Mouse (Mus musculus) left cerebral cortex, adult 9 months (tissue): Measurements from ENCODE around the gene Ttc6.

ENCODE experiments used
- DNase-seq, 2 experiments: peaks; one replicate each; pipeline ENCODE4 v3.0.0; 2022; ENCODE audit warnings: low spot score in 2 of 2

The Ttc6 gene

GRCm38 (mm10) chr12:57662986-57663674, 99.2 kb downstream of the Ttc6 start:
- no peak for DNase-seq

- no peak for DNase-seq
Observed at GRCm38 (mm10) chr12:57672414-57672813, 108.5 kb downstream of the Ttc6 start.

GRCm38 (mm10) chr12:57684967-57685423, 121.1 kb downstream of the Ttc6 start:
- DNase-seq = no peak

- no peak for DNase-seq
Observed at GRCm38 (mm10) chr12:57709966-57710365, 146.1 kb downstream of the Ttc6 start.

- no peak for DNase-seq
Observed at GRCm38 (mm10) chr12:57764720-57765119, 200.8 kb downstream of the Ttc6 start.

GRCm38 (mm10) chr12:57776290-57776997, 212.5 kb downstream of the Ttc6 start:
- DNase-seq = peak; percentile 7 to 15

GRCm38 (mm10) chr12:57781926-57782325, 218.0 kb downstream of the Ttc6 start:
- no peak for DNase-seq

- no peak for DNase-seq
Observed at GRCm38 (mm10) chr12:57787471-57787870, 223.6 kb downstream of the Ttc6 start.
